Mouse (Mus musculus) liver, postnatal 0 days (tissue): ENCODE results near the gene Krtap9-3. TPM values are rescaled to one million over a fixed set of nuclear protein-coding genes. Genes with fewer than 3 reads are reported as not detected.

ENCODE experiments used
- ATAC-seq: fragments of 200-750 bp; cut with Nextera tagmentation; 2 replicates; pipeline ENCODE4 v1.8.0; 2017; ENCODE audit warnings: mild to moderate bottlenecking, moderate library complexity
- DNase-seq: peaks from one replicate; pipeline ENCODE4 v3.0.0-alpha.2; 2016
- H3K27ac ChIP-seq: fragments of 300-500 bp; sonication (generic); 2 replicates; pipeline ENCODE4 v1.5.1; 2014; ENCODE audit warnings: antibody characterized with exemption, moderate library complexity, mild to moderate bottlenecking, low read depth
- H3K27me3 ChIP-seq: fragments of 300-500 bp; sonication (generic); 2 replicates; pipeline ENCODE4 v1.6.1; 2014; ENCODE audit warnings: low read length, control low read depth, mixed read lengths; ENCODE audit not compliant: insufficient read depth
- H3K36me3 ChIP-seq: fragments of 300-500 bp; sonication (generic); replicated peaks from 2 replicates; pipeline ENCODE4 v1.6.1; 2014; ENCODE audit warnings: mild to moderate bottlenecking, control low read depth, low read length, moderate library complexity, mixed read lengths; ENCODE audit not compliant: insufficient read depth
- H3K4me1 ChIP-seq: fragments of 300-500 bp; sonication (generic); 2 replicates; pipeline ENCODE4 v1.6.1; 2014; ENCODE audit warnings: antibody characterized with exemption, mild to moderate bottlenecking, control low read depth; ENCODE audit not compliant: insufficient read depth
- H3K4me2 ChIP-seq: fragments of 300-500 bp; sonication (generic); 2 replicates; pipeline ENCODE4 v1.6.1; 2014; ENCODE audit warnings: low read depth, mild to moderate bottlenecking, low read length, moderate library complexity, mixed read lengths
- H3K4me3 ChIP-seq: fragments of 300-500 bp; sonication (generic); 2 replicates; pipeline ENCODE4 v1.5.1; 2014; ENCODE audit warnings: low read depth, low read length
- H3K9ac ChIP-seq: fragments of 300-500 bp; sonication (generic); replicated peaks from 2 replicates; pipeline ENCODE4 v1.6.1; 2014; ENCODE audit warnings: mild to moderate bottlenecking, moderate library complexity
- H3K9me3 ChIP-seq: fragments of 300-500 bp; sonication (generic); 2 replicates; pipeline ENCODE4 v1.6.1; 2016; ENCODE audit warnings: mild to moderate bottlenecking, control low read depth, low read length, mixed read lengths
- CTCF ChIP-seq: sonication (generic); IDR thresholded peaks from 2 replicates; pipeline ENCODE4 v1.5.1; 2016; ENCODE audit warnings: antibody characterized with exemption, low read depth
- EP300 ChIP-seq: IDR thresholded peaks from 2 replicates; pipeline ENCODE4 v1.6.1; 2016; ENCODE audit warnings: antibody characterized with exemption, low read depth, mild to moderate bottlenecking
- WGBS: fragments of 180-500 bp; shearing (Covaris S2); extraction: QIAGEN DNeasy Blood & Tissue Kit; methylation state at CpG from one replicate; pipeline ENCODE4 v1.1.7; 2014; ENCODE audit not compliant: insufficient replicate concordance; 5-methylcytosine and 5-hydroxymethylcytosine counted together
- polyA plus RNA-seq: library from polyadenylated mRNA; unstranded; fragments of >200 nt; fragmentation: Nextera tagmentation; extraction: Ambion mirVana; gene quantifications from 2 replicates; pipeline ENCODE4 v1.2.1, GENCODE M21; 2015

Gene Krtap9-3
- polyA plus RNA-seq, 1 experiment from 2014 or later, result not detected

DNA sequence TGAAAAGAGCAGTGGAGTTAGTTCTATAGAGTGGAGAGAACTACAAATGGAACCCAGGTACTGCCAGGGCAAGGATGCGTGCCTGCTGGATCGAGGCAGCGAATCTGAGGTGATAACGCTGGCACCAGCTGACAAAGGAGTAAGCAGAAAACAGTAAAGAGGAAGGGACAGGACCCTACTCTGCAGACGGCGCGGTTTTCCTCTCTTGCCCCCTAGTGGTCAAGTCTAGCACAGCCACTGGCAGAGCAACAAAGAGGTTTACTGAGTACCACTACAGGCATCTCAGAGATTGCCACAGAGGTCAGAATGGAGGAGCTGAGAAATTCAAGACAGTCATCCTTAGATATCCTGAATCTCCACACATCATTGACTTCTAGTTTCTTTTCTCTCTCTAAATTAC is 23.8 kb downstream of the Krtap9-3 start:
- under 1% methylated on average over 7 of the region's 7 CpGs for WGBS
- Histone ChIP-seq H3K9me3 (no peaks in the 10 kb centered on the region), H3K4me2 (no peak overlapping the region)

DNA sequence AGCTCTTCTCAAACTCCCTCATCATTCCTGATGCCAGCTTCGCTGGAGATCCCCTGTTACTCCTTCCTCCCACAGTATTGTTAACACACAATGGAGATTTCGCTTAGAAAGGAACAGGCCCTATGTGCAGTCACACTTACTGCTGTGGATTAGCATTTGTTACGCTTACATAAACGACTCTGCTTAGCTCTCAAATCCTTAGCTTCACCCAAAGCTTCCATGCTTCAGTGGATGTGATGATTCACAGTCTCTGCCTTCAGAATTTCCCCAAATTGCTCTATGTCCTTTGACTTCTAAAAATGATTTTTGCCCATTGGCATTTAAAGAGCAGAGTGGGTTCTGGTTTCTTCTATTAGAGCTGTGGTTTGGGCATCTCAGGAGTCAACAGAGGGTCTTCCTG is 24.7 kb downstream of the Krtap9-3 start:
- Histone ChIP-seq H3K27ac (no peak overlapping the region), H3K9me3 (no peaks in the 10 kb centered on the region), H3K4me1 (no peaks in the 10 kb centered on the region), H3K36me3 (no peaks in the 10 kb centered on the region), H3K4me2 (no peak overlapping the region), H3K9ac (no peak overlapping the region), H3K4me3 (no peak overlapping the region), H3K27me3 (no peaks in the 10 kb centered on the region)
- TF ChIP-seq EP300 (no peak), CTCF (no peak)
- 63% methylated on average over 4 of the region's 4 CpGs for WGBS
- no peak for ATAC-seq
- DNase-seq, result no peak

More for the DNA sequence above, 23.8 kb downstream of the Krtap9-3 start:
- ATAC-seq (no peak), DNase-seq (peak; percentile 72)
- H3K36me3 ChIP-seq, result no peaks in the 10 kb centered on the region
- H3K9ac ChIP-seq, result no peak overlapping the region
- H3K27me3 ChIP-seq, result no peaks in the 10 kb centered on the region
- H3K27ac ChIP-seq, result no peak overlapping the region
- H3K4me1 ChIP-seq, result no peaks in the 10 kb centered on the region
- H3K4me3 ChIP-seq, result no peak overlapping the region
- peak; percentile 84 for TF ChIP-seq CTCF
- TF ChIP-seq EP300, result no peak

GRCm38 (mm10) chr11:99566530-99566929 is 31.4 kb downstream of the Krtap9-3 start, which contains the start of gene Krtap3-1:
TSS of gene Krtap3-1 (minus strand) at chr11:99566630.
- ATAC-seq, result no peak
- H3K36me3 ChIP-seq, result no peaks in the 10 kb centered on the region
- no peak for DNase-seq
- no peak within 1 kb of the TSS for H3K27ac ChIP-seq
- H3K9ac ChIP-seq, result no peak within 1 kb of the TSS
- H3K9me3 ChIP-seq, result no peaks in the 10 kb centered on the region
- no peaks in the 10 kb centered on the region for H3K27me3 ChIP-seq
- no peaks in the 10 kb centered on the region for H3K4me1 ChIP-seq
- no peak for TF ChIP-seq CTCF
- no peak for TF ChIP-seq EP300
- H3K4me3 ChIP-seq, result no peak within 1 kb of the TSS
- WGBS, result 80% methylated on average over 7 of the region's 7 CpGs
- no peak within 1 kb of the TSS for H3K4me2 ChIP-seq

DNA sequence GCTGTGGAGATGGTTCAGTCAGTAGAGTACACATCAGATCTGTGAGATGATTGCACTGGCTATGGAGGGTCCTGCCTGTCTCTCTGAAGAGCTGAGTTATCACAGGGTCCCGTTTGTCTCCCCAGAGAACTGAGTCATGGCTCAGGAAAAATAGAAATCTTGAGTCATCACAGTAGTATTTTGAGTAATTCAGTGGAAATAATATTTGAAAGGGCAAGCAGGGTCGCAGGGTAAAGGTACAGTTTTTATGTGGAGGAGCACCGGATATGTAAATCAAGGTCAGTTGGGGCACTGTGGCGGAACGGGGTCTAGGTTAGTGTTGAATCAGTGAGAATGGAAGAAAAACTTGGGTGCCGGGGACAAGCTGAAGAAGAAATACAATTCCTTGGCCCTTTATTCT is 35.3 kb downstream of the Krtap9-3 start:
- no peaks in the 10 kb centered on the region for H3K9me3 ChIP-seq
- H3K4me3 ChIP-seq, result no peak overlapping the region
- TF ChIP-seq CTCF (no peak), EP300 (no peak)
- H3K9ac ChIP-seq, result no peak overlapping the region
- 73% methylated on average over 6 of the region's 6 CpGs for WGBS
- no peak for DNase-seq
- H3K36me3 ChIP-seq, result no peaks in the 10 kb centered on the region
- no peak for ATAC-seq
- H3K4me2 ChIP-seq, result no peak overlapping the region
- no peaks in the 10 kb centered on the region for H3K27me3 ChIP-seq
- H3K27ac ChIP-seq, result no peak overlapping the region
- no peaks in the 10 kb centered on the region for H3K4me1 ChIP-seq

DNA sequence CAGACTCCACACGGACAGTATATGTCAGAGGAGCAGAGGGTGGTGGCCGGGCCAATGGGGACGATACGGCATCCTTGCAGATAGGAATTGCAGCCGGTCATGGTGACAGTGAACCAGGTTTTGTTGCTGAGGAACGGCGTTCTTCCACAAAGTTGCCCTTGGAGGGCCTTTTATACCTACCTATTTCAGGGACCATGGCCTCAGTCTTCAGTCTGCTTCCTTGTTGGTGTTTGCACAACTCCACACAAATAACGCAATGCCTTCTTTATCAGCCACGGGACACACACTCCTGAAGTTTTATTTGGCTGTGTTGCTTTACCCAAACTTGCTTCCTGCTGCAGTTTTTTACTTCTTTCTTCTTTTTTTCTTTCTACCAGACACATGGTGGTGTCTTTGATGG is 38.5 kb downstream of the Krtap9-3 start, which contains the start of gene Gm11939:
Gene Gm11939, minus strand, starts transcription at position 101 of the 400 bp plus-strand sequence.
- no peak for ATAC-seq

DNA sequence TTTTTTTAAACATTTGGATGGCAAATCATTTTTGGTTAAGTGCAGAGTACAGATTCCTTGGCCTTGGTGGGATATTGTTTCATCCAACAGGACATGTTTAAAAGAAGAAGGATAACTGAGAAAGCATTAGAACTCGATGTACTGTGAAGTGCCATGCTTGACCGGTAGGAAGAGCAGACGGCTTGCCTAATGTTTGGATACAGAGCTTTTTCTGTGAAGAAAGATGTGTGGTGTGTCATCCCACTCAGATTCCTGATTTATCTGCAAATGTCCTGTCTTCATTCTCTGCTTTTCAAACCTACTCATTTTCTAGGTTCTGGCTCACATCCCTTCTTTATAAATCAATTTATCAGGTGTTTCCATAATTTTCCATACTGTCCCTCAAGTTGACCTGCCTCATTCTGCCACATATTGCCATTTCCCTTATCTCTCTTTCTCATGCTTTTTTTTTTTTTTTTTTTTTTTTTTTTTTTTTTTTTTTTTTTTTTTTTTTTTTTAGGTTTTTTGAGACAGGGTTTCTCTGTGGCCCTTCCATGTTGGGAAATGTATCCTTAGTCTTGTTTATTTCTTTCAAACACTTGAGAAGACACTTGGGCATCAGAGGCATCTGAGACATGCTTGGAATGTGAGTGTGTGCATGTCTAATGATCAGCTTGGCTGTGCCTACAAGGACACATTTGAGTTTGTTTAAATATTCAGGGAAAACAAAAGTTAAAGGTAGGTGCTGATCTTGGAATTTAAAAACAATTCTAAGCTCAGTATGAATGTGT is 39.7 kb downstream of the Krtap9-3 start:
- Histone ChIP-seq H3K9ac (no peak overlapping the region), H3K4me3 (no peak overlapping the region), H3K9me3 (no peaks in the 10 kb centered on the region), H3K36me3 (no peaks in the 10 kb centered on the region), H3K27ac (no peak overlapping the region), H3K27me3 (no peaks in the 10 kb centered on the region), H3K4me1 (no peaks in the 10 kb centered on the region), H3K4me2 (no peak overlapping the region)
- no peak for ATAC-seq
- TF ChIP-seq CTCF, result no peak
- TF ChIP-seq EP300, result no peak
- no peak for DNase-seq
- WGBS, result 70% methylated on average over 3 of the region's 3 CpGs

More for the DNA sequence above, 38.5 kb downstream of the Krtap9-3 start, which contains the start of gene Gm11939:
- DNase-seq, result no peak
- no peaks in the 10 kb centered on the region for H3K36me3 ChIP-seq
- 77% methylated on average over 9 of the region's 9 CpGs for WGBS
- no peaks in the 10 kb centered on the region for H3K4me1 ChIP-seq
- no peak for TF ChIP-seq CTCF
- TF ChIP-seq EP300, result no peak
- no peak within 1 kb of the TSS for H3K4me2 ChIP-seq
- H3K9ac ChIP-seq, result no peak within 1 kb of the TSS
- H3K27ac ChIP-seq, result no peak within 1 kb of the TSS
- H3K27me3 ChIP-seq, result no peaks in the 10 kb centered on the region
- no peaks in the 10 kb centered on the region for H3K9me3 ChIP-seq
- H3K4me3 ChIP-seq, result no peak within 1 kb of the TSS
